Mouse (Mus musculus) myocyte (in vitro differentiated cells): ENCODE results near the gene Ndc1. TPM values are rescaled to one million over a fixed set of nuclear protein-coding genes. Genes with fewer than 3 reads are reported as not detected.

Experiments used
- H3K27me3 ChIP-seq: one replicate; pipeline ENCODE4 v1.6.1; 2011; ENCODE audit not compliant: control insufficient read depth, insufficient read depth, insufficient read length
- H3K36me3 ChIP-seq: one replicate; pipeline ENCODE4 v1.6.1; 2011; ENCODE audit not compliant: control insufficient read depth, insufficient read depth
- H3K4me2 ChIP-seq: one replicate; pipeline ENCODE4 v1.6.1; 2011; ENCODE audit warnings: low read depth, control low read depth
- H3K4me3 ChIP-seq: one replicate; pipeline ENCODE4 v1.5.1; 2011; ENCODE audit warnings: mild to moderate bottlenecking, control low read depth, moderate library complexity
- H3K79me2 ChIP-seq: one replicate; pipeline ENCODE4 v1.6.1; 2011; ENCODE audit not compliant: control insufficient read depth, insufficient read depth
- H3ac ChIP-seq: one replicate; pipeline ENCODE4 v1.6.1; 2011; ENCODE audit not compliant: control insufficient read depth, insufficient read length
- CEBPB ChIP-seq: IDR thresholded peaks from 2 replicates; pipeline ENCODE4 v1.6.1; 2011; ENCODE audit warnings: mild to moderate bottlenecking, moderate library complexity; ENCODE audit not compliant: poor library complexity, insufficient read depth, severe bottlenecking
- E2F4 ChIP-seq: IDR thresholded peaks from one replicate; pipeline ENCODE4 v1.6.1; 2011; ENCODE audit warnings: mild to moderate bottlenecking, control low read depth, moderate library complexity; ENCODE audit not compliant: insufficient read depth
- MAX ChIP-seq: IDR thresholded peaks from one replicate; pipeline ENCODE4 v1.6.1; 2011; ENCODE audit warnings: low read depth, mild to moderate bottlenecking, control low read depth
- MYOD1 ChIP-seq, 3 experiments: IDR thresholded peaks; one replicate each; pipeline ENCODE4 v1.6.1; 2011; ENCODE audit warnings: control low read depth in 2 of 3, low read depth in 2 of 3, mild to moderate bottlenecking in 2 of 3, moderate library complexity in 1 of 3; ENCODE audit not compliant: insufficient read length in 2 of 3, control insufficient read depth in 1 of 3
- MYOG ChIP-seq, 3 experiments: IDR thresholded peaks; one replicate each; pipeline ENCODE4 v1.6.1; 2011; ENCODE audit warnings: control low read depth in 2 of 3, low read depth in 2 of 3, mild to moderate bottlenecking in 2 of 3; ENCODE audit not compliant: insufficient read length in 2 of 3, control insufficient read depth in 1 of 3, insufficient read depth in 1 of 3
- POLR2A ChIP-seq: IDR thresholded peaks from one replicate; pipeline ENCODE4 v1.6.1; 2011; ENCODE audit warnings: low read depth, mild to moderate bottlenecking, control low read depth, moderate library complexity; ENCODE audit not compliant: insufficient read length
- POLR2AphosphoS2 ChIP-seq: IDR thresholded peaks from one replicate; pipeline ENCODE4 v1.6.1; 2011; ENCODE audit warnings: low read depth, control low read depth; ENCODE audit not compliant: insufficient read length
- REST ChIP-seq: IDR thresholded peaks from one replicate; pipeline ENCODE4 v1.6.1; 2011; ENCODE audit warnings: mild to moderate bottlenecking, control low read depth, moderate library complexity; ENCODE audit not compliant: insufficient read depth, insufficient read length
- SRF ChIP-seq: IDR thresholded peaks from one replicate; pipeline ENCODE4 v1.6.1; 2011; ENCODE audit warnings: low read depth; ENCODE audit not compliant: control insufficient read depth, insufficient read length
- TCF12 ChIP-seq: IDR thresholded peaks from one replicate; pipeline ENCODE4 v1.6.1; 2011; ENCODE audit warnings: mild to moderate bottlenecking, control low read depth; ENCODE audit not compliant: poor library complexity, insufficient read depth, severe bottlenecking
- TCF3 ChIP-seq: IDR thresholded peaks from one replicate; pipeline ENCODE4 v1.6.1; 2011; ENCODE audit warnings: low read depth, control low read depth; ENCODE audit not compliant: insufficient read length
- USF1 ChIP-seq: IDR thresholded peaks from one replicate; pipeline ENCODE4 v1.6.1; 2011; ENCODE audit warnings: low read depth, mild to moderate bottlenecking, control low read depth, moderate library complexity
- polyA plus RNA-seq: library from polyadenylated mRNA; unstranded; fragments of >200 nt; fragmentation: generic; extraction: Trizol; gene quantifications from one replicate; pipeline ENCODE4 v1.2.1, GENCODE M21; 2012; ENCODE audit warnings: missing spikeins

The Ndc1 gene
- polyA plus RNA-seq: 10.9 TPM

DNA sequence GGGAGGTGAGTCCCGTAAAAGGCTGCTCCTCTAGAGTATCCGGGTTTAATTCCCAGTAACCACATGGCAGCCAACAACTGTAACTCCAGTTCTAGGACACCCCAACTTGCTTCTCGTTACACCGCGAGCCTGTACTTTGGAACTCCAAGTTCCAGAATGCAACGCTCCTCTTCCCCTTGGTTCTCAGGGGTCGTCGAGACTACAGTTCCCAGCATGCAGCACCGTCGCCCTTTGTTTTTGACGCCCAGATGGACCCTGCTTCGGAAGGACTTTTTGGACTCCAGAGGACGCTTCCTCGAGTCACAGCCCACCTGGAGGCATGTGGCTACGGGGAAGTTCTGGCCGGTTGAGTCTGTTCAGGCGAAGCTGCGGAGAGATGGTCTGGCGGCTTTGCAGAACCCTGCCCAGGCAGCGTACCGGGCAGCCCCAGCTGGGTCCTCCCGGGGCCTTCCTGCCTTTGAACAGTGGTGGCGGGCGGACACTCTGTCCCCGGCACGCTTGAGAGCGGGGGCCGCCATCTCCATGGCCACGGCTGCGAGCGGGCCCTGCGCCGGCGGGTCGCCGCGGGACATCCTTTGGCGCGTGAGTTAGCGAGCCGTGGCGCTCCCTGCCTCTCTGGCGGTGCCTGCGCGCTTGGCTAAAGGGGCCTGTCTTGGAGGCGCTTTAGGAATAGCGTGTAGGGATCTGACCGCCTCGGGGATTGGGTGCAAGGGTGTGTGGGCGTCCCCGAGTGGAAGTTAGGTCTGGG, at the start of gene Ndc1:
Ndc1 (plus strand) TSS at position 218 of the 748 bp plus-strand sequence.
- peaks cover 18% of the 10 kb centered on the region for H3K79me2 ChIP-seq
- peak within 1 kb of the TSS; percentile 82 for H3K4me2 ChIP-seq
- peak within 1 kb of the TSS; percentile 92 for H3ac ChIP-seq
- no peaks in the 10 kb centered on the region for H3K27me3 ChIP-seq
- TF ChIP-seq SRF (no peak), E2F4 (peak; percentile 92), CEBPB (no peak), MAX (peak; percentile 97), TCF3 (no peak), POLR2A (peak; percentile 68), MYOG (IDR thresholded peaks at IDR 0.05; ENCODE audit: control insufficient read depth in 1 of 3, insufficient read depth in 1 of 3, insufficient read length in 2 of 3, low read depth in 2 of 3) (no peak), USF1 (no peak), TCF12 (no peak), POLR2AphosphoS2 (peak; percentile 59), MYOD1 (IDR thresholded peaks at IDR 0.05; ENCODE audit: control insufficient read depth in 1 of 3, insufficient read length in 2 of 3, low read depth in 2 of 3) (no peak), REST (no peak)
- peaks cover 12% of the 10 kb centered on the region for H3K36me3 ChIP-seq
- peak within 1 kb of the TSS; percentile 67 for H3K4me3 ChIP-seq

- Histone ChIP-seq H3K4me2 (no peak overlapping the region), H3K36me3 (peaks cover 12% of the 10 kb centered on the region), H3ac (no peak overlapping the region), H3K27me3 (no peaks in the 10 kb centered on the region), H3K79me2 (no peaks in the 10 kb centered on the region), H3K4me3 (no peak overlapping the region)
- no peak for TF ChIP-seq CEBPB
- TF ChIP-seq MYOD1 (IDR thresholded peaks at IDR 0.05; ENCODE audit: control insufficient read depth in 1 of 3, insufficient read length in 2 of 3, low read depth in 2 of 3): no peak
- no peak for TF ChIP-seq TCF12
- TF ChIP-seq TCF3: no peak
- TF ChIP-seq POLR2A: no peak
- TF ChIP-seq POLR2AphosphoS2: no peak
- TF ChIP-seq MYOG (IDR thresholded peaks at IDR 0.05; ENCODE audit: control insufficient read depth in 1 of 3, insufficient read depth in 1 of 3, insufficient read length in 2 of 3, low read depth in 2 of 3): no peak
- TF ChIP-seq REST: no peak
- no peak for TF ChIP-seq E2F4
- no peak for TF ChIP-seq USF1
- TF ChIP-seq SRF: no peak
- no peak for TF ChIP-seq MAX
Observed at GRCm38 (mm10) chr4:107318646-107319045, 48.9 kb upstream of the Ndc1 start.

DNA sequence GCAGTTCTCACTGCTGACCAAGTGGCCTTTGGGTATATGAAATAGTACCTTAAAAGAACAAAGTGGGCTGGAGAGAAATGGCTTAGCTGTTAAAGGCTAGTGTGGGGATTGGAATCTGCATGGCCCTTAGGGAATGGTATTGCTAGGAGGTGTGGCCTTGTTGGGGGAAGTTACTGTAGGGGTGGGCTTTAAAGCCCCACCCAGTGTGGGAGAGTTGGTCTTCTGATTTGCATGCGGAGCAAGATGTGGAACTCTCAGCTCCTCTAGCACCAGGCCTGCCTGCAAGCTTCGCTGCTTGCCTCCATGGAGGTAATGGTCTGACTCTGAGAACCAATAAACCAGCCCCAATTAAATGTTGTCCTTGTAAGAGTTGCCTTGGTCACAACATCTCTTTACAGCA, 46.5 kb upstream of the Ndc1 start:
- no peak for TF ChIP-seq MYOD1 (IDR thresholded peaks at IDR 0.05; ENCODE audit: control insufficient read depth in 1 of 3, insufficient read length in 2 of 3, low read depth in 2 of 3)
- no peak for TF ChIP-seq REST
- TF ChIP-seq E2F4: no peak
- TF ChIP-seq USF1: no peak
- no peak for TF ChIP-seq TCF3
- TF ChIP-seq CEBPB: no peak
- TF ChIP-seq MYOG (IDR thresholded peaks at IDR 0.05; ENCODE audit: control insufficient read depth in 1 of 3, insufficient read depth in 1 of 3, insufficient read length in 2 of 3, low read depth in 2 of 3): no peak
- no peak for TF ChIP-seq MAX
- TF ChIP-seq SRF: no peak
- TF ChIP-seq POLR2A: no peak
- no peak for TF ChIP-seq POLR2AphosphoS2
- TF ChIP-seq TCF12: no peak
- Histone ChIP-seq H3K27me3 (no peaks in the 10 kb centered on the region), H3ac (no peak overlapping the region), H3K79me2 (no peaks in the 10 kb centered on the region), H3K4me2 (no peak overlapping the region), H3K36me3 (peaks cover 15% of the 10 kb centered on the region), H3K4me3 (no peak overlapping the region)

- no peak for TF ChIP-seq REST
- no peak for TF ChIP-seq MAX
- TF ChIP-seq POLR2AphosphoS2: no peak
- no peak for TF ChIP-seq MYOG (IDR thresholded peaks at IDR 0.05; ENCODE audit: control insufficient read depth in 1 of 3, insufficient read depth in 1 of 3, insufficient read length in 2 of 3, low read depth in 2 of 3)
- no peak for TF ChIP-seq CEBPB
- no peak for TF ChIP-seq TCF3
- TF ChIP-seq SRF: no peak
- no peak for TF ChIP-seq E2F4
- TF ChIP-seq USF1: no peak
- Histone ChIP-seq H3K36me3 (peaks cover 15% of the 10 kb centered on the region), H3K4me3 (no peak overlapping the region), H3K79me2 (no peaks in the 10 kb centered on the region), H3K4me2 (no peak overlapping the region), H3ac (no peak overlapping the region), H3K27me3 (no peaks in the 10 kb centered on the region)
Observed at GRCm38 (mm10) chr4:107323113-107323512, 44.5 kb upstream of the Ndc1 start.

- no peak overlapping the region for H3K4me3 ChIP-seq
- no peak overlapping the region for H3ac ChIP-seq
- peaks cover 4% of the 10 kb centered on the region for H3K36me3 ChIP-seq
- H3K27me3 ChIP-seq: no peaks in the 10 kb centered on the region
- TF ChIP-seq REST: no peak
- TF ChIP-seq E2F4: no peak
- no peak for TF ChIP-seq POLR2A
- no peak for TF ChIP-seq SRF
- no peak for TF ChIP-seq POLR2AphosphoS2
- TF ChIP-seq MAX: no peak
- no peak for TF ChIP-seq MYOG (IDR thresholded peaks at IDR 0.05; ENCODE audit: control insufficient read depth in 1 of 3, insufficient read depth in 1 of 3, insufficient read length in 2 of 3, low read depth in 2 of 3)
- TF ChIP-seq TCF3: no peak
- no peak for TF ChIP-seq TCF12
- no peak for TF ChIP-seq USF1
- no peak for TF ChIP-seq MYOD1 (IDR thresholded peaks at IDR 0.05; ENCODE audit: control insufficient read depth in 1 of 3, insufficient read length in 2 of 3, low read depth in 2 of 3)
- no peak for TF ChIP-seq CEBPB
- no peak overlapping the region for H3K4me2 ChIP-seq
- no peaks in the 10 kb centered on the region for H3K79me2 ChIP-seq
Observed at GRCm38 (mm10) chr4:107328530-107328929, 39.1 kb upstream of the Ndc1 start.
